Mouse (Mus musculus): ENCODE measurements around the gene Trim66.

- TF ChIP-seq CTCF (IDR thresholded peaks at IDR 0.05; ENCODE audit: low read depth) (no peak), EP300 (IDR thresholded peaks at IDR 0.05; ENCODE audit: low read depth) (no peak)
Observed at GRCm38 (mm10) chr7:109442739-109443138, 65.2 kb downstream of the Trim66 start.
